Mouse (Mus musculus) cerebellum, adult 11-12 months (tissue): ENCODE measurements around the gene Etnppl.

Experiments used
- DNase-seq: peaks from one replicate; pipeline ENCODE4 v3.0.0; 2022

Gene Etnppl

GRCm38 (mm10) chr3:130677671-130678460 is 60.6 kb downstream of the Etnppl start:
- no peak for DNase-seq

GRCm38 (mm10) chr3:130681226-130681625 is 64.0 kb downstream of the Etnppl start:
- no peak for DNase-seq

GRCm38 (mm10) chr3:130682183-130682582 is 64.9 kb downstream of the Etnppl start:
- no peak for DNase-seq

GRCm38 (mm10) chr3:130683836-130684235 is 66.6 kb downstream of the Etnppl start:
- no peak for DNase-seq

GRCm38 (mm10) chr3:130684276-130685013 is 67.2 kb downstream of the Etnppl start:
- DNase-seq, result no peak

GRCm38 (mm10) chr3:130685014-130685366 is 67.7 kb downstream of the Etnppl start:
- no peak for DNase-seq

- DNase-seq, result no peak
Measured at GRCm38 (mm10) chr3:130687051-130687450, 69.8 kb downstream of the Etnppl start.
